Mouse (Mus musculus): ENCODE results near the gene Vps11.
"Not testable (repeated sequence)": the region's sequence is repeated elsewhere in the genome, so short reads cannot be mapped to it uniquely, and the experiment has no call there.

The Vps11 gene

DNA sequence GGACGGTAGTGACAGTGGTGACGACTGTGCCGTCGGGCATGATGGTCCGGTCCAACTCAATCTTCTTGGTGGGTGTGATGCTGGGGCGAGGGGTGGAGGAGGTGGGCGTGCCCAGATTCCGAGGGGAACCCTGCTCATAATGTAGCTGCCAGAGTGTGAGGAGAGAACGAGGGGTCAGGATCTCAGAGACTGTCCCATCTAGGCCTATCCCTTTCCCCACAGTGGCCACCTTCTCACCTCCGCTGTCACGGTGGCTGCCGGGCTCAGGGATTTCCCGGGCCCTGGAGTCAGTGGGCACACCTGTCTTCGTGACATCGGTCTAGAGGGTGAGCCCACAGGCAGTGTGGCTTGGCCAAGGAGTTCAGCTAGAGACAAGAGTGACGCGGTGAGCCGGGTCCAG lies 46.6 kb downstream of the Vps11 start:
- in situ Hi-C loops (cut with MboI, MseI) = no loop called here

GRCm38 (mm10) chr9:44314257-44314547 lies 47.3 kb downstream of the Vps11 start:
- in situ Hi-C loops (cut with MboI, MseI) = no loop called here

DNA sequence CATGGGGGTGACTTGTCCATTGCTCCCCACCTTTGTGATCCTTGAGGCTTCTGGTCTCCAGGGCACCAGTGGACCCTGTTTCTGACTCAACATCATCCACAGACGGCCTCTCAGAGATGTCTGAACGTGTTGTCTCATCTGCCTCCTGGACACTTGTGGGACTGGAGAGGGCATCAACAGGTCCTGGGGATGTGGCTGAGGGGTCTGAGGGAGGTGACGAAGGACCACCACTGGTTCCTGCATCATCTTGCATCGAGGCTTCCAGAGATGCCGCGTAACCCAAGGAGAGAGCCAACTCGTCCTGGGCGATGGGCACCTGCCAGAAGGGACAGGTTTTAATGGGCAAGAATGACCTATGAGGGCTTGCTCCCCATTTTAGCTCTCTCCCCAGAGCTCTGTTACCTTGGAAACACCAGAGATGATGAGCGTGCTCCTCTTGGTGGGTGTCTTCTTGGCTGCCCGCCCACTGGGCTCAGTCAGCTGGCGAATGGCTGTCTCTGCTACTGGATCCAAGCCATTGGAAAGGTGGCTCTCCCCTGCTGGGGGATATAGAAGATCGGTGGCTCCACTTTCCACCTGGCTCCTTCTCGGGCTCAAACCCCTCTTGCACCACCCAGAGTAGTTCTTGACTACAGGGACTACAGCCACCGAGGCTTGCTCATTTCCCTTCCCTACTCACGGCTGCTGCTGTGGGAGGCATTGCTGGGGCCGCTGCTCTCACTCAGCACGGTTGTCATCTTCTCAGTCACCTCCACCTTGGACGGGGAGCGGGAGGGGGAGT lies 47.8 kb downstream of the Vps11 start:
- in situ Hi-C loops (cut with MboI, MseI) = no loop called here

GRCm38 (mm10) chr9:44311136-44312134 lies 50.0 kb downstream of the Vps11 start:
- in situ Hi-C loops (cut with MboI, MseI) = no loop called here

DNA sequence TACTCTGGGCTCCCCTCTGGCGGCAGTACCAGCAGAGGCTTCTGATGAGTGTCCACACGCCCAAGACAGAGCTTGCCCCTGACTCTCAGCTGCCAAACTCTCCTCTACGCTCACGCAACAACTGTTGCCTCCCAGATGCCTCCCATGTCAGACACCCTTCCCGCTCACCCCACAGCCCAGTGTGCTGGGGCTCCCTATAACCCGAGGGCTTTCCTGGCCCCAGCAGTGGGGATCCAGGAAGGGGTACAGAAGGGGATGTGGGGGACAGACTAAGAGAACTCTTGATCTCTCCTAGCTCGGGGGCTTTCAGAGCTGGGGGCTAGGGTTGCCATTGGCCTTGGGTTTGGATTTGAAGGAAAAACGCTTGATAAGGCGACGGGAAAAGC lies 50.7 kb downstream of the Vps11 start:
- in situ Hi-C loops (cut with MboI, MseI) = no loop called here

DNA sequence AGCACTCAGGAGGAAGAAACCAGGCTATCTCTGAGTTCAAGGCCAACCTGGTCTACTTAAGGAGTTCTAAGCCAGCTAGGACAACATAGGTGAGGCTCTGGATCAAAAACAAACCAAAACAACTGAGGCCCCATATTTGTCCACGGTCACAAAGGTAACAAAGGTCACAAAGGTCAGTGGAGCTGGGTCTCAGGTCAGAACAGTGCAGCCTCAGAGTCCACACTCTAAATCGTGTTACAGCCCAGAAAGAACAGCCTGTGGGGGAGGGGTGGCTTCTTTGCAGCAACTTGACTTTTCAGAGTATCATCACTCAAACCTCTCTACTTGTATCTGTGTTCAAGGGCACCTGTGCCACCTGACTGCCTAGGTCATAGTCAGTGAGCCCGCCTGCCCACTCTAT lies 51.7 kb downstream of the Vps11 start:
- in situ Hi-C loops (cut with MboI, MseI) = no loop called here

DNA sequence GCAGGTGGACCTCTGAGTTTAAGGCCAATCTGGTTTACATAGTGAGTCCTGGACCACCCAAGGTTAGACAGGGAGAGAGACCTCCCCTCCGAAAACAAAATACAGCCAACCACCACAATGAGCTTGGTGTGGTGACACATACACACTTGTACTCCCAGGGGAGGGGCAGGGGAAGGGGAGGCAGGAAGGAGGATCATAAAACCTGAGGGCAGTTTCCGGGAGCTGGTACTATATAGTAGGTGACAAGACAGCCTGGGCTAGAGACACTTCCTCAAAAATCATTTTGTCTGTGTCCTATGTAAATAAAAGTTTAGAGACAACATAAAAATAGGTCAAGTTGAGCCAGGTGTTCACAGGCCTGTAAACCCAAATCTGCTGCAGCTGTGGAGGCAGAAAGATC lies 54.2 kb downstream of the Vps11 start:
- in situ Hi-C loops (cut with MboI, MseI) = no loop called here

DNA sequence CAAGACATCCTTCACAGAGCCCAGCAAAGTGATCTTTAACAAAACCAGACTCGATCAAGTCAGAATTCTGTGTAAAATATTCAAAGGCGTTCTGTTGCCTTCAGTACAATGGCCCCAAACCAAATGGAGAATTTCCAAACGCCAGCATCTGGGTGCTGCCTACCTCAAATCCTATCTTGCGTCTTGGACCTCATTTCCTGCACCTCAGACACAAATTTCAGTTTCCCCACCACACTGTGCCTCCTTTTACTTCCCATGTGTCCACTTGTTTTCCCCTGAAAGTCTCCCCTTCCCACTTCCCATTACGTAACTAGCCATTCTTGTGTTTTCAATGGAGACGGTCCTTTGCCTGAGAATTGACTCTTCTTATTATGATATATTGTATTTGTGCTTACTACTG lies 54.9 kb downstream of the Vps11 start:
- in situ Hi-C loops (cut with MboI, MseI) = no loop called here

GRCm38 (mm10) chr9:44305466-44306079 lies 55.9 kb downstream of the Vps11 start, which contains the start of gene Hinfp:
TSS of gene Hinfp (minus strand) at chr9:44305671.
- in situ Hi-C loops (cut with MboI, MseI) = no loop called here

- in situ Hi-C loops (cut with MboI, MseI) = not testable (repeated sequence)
These were observed 61.5 kb downstream of the Vps11 start for GRCm38 (mm10) chr9:44300001-44300400.
